Mouse (Mus musculus): ENCODE results near the gene Fsd1. TPM values are rescaled to one million over a fixed set of nuclear protein-coding genes. Genes with fewer than 3 reads are reported as not detected.
"Not testable (repeated sequence)": the region's sequence is repeated elsewhere in the genome, so short reads cannot be mapped to it uniquely, and the experiment has no call there.

Gene Fsd1
- under 1 TPM in 1 of 2 experiments, not detected in 1; 0.31 TPM for total RNA-seq (2021)

DNA sequence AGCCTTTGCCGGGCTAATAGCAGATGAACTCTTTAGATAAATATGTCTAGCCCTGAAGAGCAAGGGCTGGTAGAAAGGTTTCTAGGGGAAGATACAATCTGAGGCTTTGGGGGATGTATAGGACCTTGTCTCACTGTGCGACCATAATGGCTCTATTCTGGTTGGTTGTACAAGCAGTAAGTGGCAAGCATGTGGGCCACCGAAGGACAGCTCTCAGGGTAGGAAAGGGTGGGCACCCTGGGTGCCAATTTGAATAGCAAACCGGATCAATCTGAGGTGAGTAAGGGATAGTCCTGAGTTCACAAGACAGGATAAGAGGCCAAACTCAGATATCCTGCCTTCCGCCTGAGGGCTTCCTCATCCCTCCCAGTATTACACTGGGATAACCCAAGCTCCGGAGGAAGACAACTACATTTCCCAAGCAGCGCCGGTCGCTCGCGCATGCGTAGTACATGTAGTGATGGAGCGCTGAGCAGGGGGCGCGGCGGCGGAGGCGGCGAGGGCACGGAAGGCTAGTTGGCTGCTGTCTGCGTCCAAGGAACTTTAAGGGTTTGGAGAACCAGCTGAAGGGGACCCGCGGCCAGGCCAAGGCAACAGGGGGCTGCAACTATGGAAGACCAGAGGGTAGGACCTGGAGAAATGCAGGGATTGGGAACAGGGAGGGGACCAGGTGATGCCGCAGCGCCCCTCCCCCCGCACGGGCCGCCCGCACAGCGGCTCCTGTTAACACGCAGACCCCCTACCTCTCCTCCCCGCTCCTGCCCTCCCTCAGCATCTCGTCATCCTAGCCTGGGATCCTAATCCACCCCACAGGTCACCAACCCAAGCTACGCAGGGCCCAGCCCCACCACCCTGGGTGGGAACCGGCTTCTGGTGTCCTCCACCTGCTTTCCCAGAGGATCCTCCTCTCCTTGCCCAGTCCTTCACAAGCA lies at the start of gene Fsd1:
TSS of gene Fsd1 (plus strand) at position 480 of the 932 bp plus-strand sequence.
- intact Hi-C loops (cut with DNase I), result no loop called here
- DNase-seq, result peak; percentile 43 to 68

DNA sequence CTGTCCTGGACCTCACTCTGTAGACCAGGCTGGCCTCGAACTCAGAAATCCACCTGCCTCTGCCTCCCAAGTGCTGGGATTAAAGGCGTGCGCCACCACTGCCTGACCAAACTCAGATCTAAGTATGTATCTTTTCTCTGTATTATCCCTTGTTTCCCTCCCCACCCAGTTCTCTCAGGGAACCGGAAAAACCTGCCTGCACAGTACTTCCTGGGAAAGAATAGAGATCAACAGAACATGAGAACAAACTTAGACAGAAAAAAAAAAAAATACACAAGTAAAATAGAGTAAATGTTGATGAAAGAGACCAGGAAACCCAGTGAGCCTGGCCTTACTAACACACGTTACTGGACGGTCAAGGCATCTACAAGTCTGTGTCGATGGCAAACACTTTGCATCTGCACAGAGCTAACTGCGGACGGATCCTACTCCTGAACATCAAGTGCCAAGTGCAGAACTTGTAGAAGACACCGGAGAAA lies 41.9 kb upstream of the Fsd1 start:
- intact Hi-C loops (cut with DNase I); DNase-seq: not testable (repeated sequence)

DNA sequence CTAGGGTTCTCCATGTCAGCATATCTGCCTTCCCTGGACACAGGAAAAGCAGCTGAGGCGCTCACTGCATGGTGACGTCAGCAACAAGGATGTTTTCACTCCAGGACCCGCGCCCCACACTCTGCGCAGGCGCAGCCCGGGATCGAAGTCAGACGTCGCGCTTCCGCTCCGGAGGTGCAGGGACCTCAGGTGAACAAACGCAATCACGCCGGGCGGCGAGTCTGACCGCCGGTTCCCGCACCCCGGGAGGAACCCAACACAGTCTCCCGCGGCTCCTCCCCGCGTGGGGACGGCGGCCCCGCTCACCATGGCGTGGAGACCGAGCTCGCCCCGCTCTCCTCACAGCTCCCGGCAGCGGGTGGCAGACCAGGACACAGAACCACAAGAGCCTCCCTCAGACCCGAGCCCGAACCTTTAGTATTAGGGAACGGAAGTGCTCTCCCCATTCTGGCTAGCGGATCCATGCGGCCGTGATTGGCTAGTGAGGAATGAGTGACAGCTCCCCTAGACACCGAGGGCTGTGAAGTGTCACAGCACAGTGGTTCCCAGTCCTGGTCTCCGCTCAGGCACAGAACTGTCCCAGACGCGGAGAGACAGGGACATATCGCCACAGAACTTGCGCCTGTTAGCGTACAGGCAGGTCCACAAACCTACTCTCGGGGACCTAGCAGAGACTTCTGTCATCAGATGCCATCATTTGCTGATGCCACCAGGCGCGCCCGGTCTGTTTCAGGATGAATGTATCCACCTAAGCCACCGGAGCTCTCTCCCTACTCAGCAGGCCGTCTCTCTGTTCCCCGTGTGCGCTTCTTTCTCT lies 41.2 kb upstream of the Fsd1 start:
- intact Hi-C loops (cut with DNase I), result not testable (repeated sequence)
- DNase-seq, result peak; percentile 95 to 96

- intact Hi-C loops (cut with DNase I), result no loop called here
- DNase-seq, result no peak
These were observed 40.6 kb upstream of the Fsd1 start for GRCm38 (mm10) chr17:55945696-55946095.

DNA sequence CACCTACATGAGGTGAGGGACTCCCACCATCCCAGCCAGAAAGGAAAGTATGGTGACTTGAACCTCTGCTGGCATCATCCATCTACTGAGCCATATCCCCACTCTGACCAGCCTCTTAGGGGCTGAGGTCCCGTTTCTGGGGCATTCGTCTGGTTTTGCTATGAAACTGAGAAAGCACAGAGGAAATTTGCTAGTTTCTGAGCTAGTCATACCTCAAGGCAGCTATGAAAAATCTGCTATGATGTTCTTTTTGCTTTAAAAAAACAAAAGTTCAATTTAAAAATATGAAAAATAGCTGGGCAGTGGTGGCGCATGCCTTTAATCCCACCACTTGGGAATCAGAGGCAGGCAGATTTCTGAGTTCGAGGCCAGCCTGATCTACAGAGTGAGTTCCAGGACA lies 37.7 kb upstream of the Fsd1 start:
- intact Hi-C loops (cut with DNase I), result no loop called here
- no peak for DNase-seq

DNA sequence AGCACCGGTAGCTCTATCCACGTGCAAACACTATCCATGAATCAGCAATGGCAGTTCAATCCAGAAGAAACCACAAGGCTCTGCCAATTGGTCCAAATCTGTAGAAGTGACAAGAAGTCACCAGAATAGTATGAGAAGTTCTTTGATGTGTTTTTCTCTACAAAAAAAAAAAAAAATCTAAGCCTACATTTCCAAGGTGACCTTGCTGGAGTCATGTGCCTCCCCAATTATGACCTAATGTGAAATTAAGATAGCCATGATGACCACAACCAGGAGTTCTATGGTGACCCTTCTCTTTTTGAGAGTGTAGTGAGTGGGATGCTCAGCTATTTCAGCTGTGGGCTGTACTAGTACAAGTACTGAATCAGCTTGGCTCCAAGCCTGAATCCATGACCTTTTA lies 36.9 kb upstream of the Fsd1 start, which contains the start of gene Zfp119b:
TSS of gene Zfp119b (minus strand) at position 101 of the 400 bp plus-strand sequence.
- no peak for DNase-seq
- intact Hi-C loops (cut with DNase I), result no loop called here

DNA sequence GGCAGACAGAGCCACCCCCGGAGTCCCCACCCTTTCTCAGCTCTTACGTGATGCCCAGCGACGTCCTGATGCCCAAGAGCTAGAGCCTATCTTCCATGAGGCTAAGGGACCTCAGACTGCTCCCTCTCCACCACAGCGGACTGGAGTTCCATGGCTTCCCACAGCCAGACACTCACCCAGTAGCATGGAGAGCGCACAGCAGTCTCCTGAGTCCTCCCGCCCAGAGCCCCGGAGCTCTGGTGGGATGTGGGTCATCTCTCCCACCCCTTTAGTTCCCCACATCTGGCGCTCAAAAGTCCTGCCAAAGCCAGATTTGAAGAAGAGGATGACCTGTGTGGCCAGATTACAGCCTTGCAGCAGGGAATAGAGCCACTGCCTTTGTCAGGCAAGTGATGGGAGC lies 35.7 kb upstream of the Fsd1 start:
- intact Hi-C loops (cut with DNase I), result no loop called here
- no peak for DNase-seq

DNA sequence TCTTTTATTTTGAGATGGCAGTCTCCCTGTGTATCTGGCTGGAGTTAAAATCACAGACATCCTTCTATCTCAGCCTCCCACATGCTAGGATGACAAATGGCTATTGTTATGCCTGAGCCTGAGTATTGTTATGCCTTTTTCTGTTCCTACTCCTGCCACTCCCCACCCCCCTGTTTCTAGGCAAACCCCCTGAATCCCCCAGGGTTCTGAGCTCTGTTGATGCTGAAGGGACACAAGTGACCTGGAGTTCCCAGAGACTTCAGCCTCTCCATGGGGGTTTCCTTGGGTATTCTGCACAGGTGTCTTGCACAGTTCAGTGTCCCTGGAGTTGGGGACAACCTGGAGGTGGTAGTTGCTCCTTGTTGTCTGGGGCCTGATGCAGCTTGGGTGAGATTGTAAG lies 34.3 kb upstream of the Fsd1 start:
- intact Hi-C loops (cut with DNase I), result no loop called here

DNA sequence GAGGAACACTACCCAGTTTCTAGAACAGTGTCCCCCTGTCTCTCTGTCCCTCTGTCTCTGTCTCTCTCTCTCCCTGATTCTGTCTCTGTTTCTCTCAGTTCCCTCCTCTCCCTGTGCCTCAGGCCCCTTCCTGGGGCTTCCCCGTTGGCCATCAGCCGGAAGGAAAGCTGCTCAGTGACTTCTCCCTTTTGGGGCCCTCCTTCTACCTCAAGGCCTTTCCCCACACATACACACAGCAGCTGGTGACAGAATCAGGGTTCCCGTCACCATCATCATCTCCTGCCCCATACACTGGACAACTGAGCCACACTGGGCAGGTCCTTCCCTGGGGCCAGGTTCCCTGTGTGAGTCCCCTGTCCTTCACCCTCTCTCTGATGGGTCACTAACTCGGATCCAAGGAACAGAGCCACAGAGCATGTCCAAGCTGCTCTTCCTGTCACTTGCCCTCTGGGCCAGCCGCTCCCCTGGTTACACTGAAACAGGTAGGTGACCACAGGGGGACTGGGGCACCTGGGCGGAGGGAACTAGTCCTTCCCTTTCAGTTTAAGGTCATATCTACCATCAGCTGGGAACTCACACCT lies 33.8 kb upstream of the Fsd1 start, which contains the start of gene Ebi3:
TSS of gene Ebi3 (plus strand) at position 194 of the 581 bp plus-strand sequence.
- no peak for DNase-seq
- intact Hi-C loops (cut with DNase I), result no loop called here

More for the DNA sequence above, 34.3 kb upstream of the Fsd1 start:
- DNase-seq, result no peak

GRCm38 (mm10) chr17:55953751-55954150 lies 32.6 kb upstream of the Fsd1 start:
- intact Hi-C loops (cut with DNase I), result no loop called here
- no peak for DNase-seq

DNA sequence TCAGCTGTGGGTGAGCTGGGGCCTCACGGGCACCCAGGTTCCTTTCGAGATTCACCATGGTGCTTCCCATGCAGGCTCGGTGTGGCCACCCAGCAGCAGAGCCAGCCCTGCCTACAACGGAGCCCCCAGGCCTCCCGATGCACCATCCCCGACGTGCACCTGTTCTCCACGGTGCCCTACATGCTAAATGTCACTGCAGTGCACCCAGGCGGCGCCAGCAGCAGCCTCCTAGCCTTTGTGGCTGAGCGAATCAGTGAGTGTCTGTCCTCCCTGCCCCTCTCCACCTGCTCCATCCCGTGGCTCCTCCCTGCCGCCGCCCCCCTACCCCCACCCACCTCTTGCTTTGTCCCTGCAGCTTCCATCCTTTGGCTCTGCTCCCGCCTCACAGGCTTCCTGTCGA lies 32.1 kb upstream of the Fsd1 start:
- intact Hi-C loops (cut with DNase I), result no loop called here

DNA sequence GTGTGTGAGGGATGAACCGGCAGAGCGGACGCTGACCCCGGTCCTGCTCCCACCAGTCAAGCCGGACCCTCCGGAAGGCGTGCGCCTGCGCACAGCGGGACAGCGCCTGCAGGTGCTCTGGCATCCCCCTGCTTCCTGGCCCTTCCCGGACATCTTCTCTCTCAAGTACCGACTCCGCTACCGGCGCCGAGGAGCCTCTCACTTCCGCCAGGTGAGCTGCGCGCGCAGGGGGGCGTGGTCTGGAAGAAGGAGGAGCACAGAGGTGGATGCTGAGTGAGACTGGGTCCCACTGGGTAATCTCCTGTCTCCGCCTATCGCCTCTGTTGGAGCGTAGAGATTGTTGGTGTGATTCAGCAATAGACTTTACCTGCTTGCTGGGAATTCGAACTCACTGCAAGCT lies 30.2 kb upstream of the Fsd1 start:
- intact Hi-C loops (cut with DNase I), result loop anchor here (2.0 to 5.0 kb wide), 2 partner anchors 253 to 296 kb away; no protein-coding TSS in a partner anchor
- DNase-seq, result peak; percentile 43 to 53

More for the DNA sequence above, 32.1 kb upstream of the Fsd1 start:
- DNase-seq, result no peak

GRCm38 (mm10) chr17:55956591-55956990 lies 29.7 kb upstream of the Fsd1 start:
- intact Hi-C loops (cut with DNase I), result loop anchor here (2.0 to 5.0 kb wide), 2 partner anchors 254 to 296 kb away; no protein-coding TSS in a partner anchor
- no peak for DNase-seq

GRCm38 (mm10) chr17:55957168-55957567 lies 29.1 kb upstream of the Fsd1 start:
- DNase-seq, result peak; percentile 66 to 82
- intact Hi-C loops (cut with DNase I), result loop anchor here (2.0 to 5.0 kb wide), 2 partner anchors 254 to 295 kb away; no protein-coding TSS in a partner anchor

DNA sequence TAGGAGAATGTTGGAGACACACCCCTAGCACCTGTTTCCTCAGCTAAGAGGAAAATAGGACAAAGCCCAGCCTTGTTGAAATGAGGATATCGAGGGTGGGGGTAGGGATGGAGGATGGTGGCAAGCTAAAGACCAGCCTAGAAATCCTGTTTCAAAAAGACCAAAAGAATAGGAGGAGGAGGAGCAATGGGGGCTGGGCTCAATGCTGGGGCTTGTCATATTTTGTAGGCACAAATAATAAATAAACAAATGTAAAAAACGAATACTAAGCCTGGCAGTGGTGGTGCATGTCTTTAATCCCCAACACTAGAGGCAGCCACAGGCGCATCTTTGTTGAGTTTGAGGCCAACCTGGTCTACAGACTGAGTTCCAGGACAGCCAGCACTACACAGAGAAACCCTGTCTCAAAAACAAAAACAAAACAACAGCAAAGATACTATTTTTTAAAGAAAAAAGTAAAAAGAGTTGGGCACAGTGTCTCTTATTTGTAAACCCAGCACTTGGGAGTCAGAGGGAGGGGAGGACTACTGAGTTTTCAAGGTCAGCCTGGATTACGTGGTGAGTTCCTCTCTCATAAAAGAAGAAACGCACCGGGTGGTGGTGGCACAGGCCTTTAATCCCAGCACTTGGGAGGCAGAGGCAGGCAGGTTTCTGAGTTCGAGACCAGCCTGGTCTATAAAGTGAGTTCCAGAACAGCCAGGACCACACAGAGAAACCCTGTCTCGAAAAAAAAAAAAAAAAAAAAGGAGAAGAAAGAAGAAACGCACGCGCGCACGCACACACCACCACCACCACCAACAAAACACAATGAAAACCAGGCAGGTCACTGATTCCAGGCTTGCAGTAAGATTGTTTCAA lies 28.4 kb upstream of the Fsd1 start:
- intact Hi-C loops (cut with DNase I), result loop anchor here (2.0 to 5.0 kb wide), 2 partner anchors 255 to 294 kb away; no protein-coding TSS in a partner anchor
- DNase-seq, result no peak

GRCm38 (mm10) chr17:55958584-55958886 lies 27.8 kb upstream of the Fsd1 start:
- intact Hi-C loops (cut with DNase I), result loop anchor here (5.0 kb wide), 1 partner anchor 294 kb away; no protein-coding TSS in a partner anchor

GRCm38 (mm10) chr17:55958918-55959728 lies 27.2 kb upstream of the Fsd1 start, which contains the start of gene Yju2:
Yju2 (plus strand) TSS chr17:55959099.
- intact Hi-C loops (cut with DNase I), result loop anchor here (5.0 kb wide), 1 partner anchor 293 kb away; no protein-coding TSS in a partner anchor
- DNase-seq, result peak; percentile 95 to 98

More at GRCm38 (mm10) chr17:55958584-55958886, 27.8 kb upstream of the Fsd1 start:
- no peak for DNase-seq
